Mouse (Mus musculus): ENCODE data around the gene Actr3. TPM values are rescaled to one million over a fixed set of nuclear protein-coding genes. Genes with fewer than 3 reads are reported as not detected.

Actr3 gene
- polyA plus RNA-seq, 1 experiment = not detected

DNA sequence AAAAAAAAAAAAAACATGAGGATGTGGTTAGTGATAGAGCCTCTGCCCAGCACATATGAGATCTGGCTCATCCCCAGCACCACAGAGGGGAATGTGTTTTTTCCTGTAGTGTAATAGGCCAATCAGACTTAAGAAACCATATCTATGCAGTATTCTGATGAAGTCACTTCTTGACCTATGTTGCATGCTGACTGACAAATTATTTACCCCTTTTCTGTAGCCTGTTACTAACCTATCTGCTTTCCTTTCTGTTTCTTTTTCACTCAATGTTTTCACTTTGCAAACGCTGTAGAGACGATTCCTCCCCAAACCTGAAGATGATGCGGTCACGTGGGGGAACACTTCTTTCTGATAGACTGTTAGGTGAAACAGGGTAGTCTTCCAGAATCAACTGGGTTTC, 32.4 kb upstream of the Actr3 start:
- TF ChIP-seq POLR2A (IDR thresholded peaks at IDR 0.05; ENCODE audit: insufficient read depth, low read depth, low read length) (no peak), CTCF (IDR thresholded peaks at IDR 0.05; ENCODE audit: insufficient read depth, low read depth, low read length) (no peak)
- H3K4me3 ChIP-seq (ENCODE audit: insufficient read depth, low read depth, low read length) = no peak overlapping the region
- no peaks in the 10 kb centered on the region for H3K4me1 ChIP-seq (ENCODE audit: control insufficient read depth, insufficient read depth, low read length)
- WGBS = 91% methylated on average over 4 of the region's 4 CpGs
- H3K27ac ChIP-seq (ENCODE audit: insufficient read depth, low read depth, low read length) = no peak overlapping the region

DNA sequence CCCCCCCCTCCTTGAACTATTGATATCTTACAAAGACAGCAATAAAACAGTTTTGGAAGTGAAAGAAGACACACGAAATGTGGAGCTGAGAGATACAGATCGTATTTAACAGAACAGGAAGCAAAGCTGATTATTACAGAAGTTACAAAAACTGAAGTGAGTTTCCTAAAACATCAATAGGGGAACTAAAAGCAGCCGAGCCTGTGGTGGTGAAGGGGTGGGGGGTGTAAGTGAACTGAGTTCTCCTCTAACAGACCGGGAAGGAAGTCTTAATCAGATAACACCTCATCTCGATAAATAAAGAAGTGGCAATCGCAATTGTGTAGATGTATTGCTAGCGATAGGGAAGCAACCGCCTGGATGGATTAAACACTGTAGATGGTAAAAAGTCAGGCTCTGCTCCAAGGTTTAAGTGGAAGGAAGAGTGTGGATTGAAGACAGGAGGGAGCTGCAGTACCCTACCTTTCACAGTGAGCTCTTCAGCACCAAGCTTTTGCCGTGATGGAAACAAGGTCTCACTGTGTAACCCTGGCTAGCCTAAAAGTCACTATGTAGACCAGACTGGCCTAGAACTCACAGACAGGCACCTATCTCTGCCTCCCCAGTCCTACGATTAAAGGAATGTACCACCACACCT, 31.2 kb upstream of the Actr3 start:
- H3K4me3 ChIP-seq (ENCODE audit: insufficient read depth, low read depth, low read length) = no peak overlapping the region
- no peaks in the 10 kb centered on the region for H3K4me1 ChIP-seq (ENCODE audit: control insufficient read depth, insufficient read depth, low read length)
- no peak overlapping the region for H3K27ac ChIP-seq (ENCODE audit: insufficient read depth, low read depth, low read length)
- WGBS = 79% methylated on average over 10 of the region's 10 CpGs
- no peak for TF ChIP-seq POLR2A (IDR thresholded peaks at IDR 0.05; ENCODE audit: insufficient read depth, low read depth, low read length)
- no peak for TF ChIP-seq CTCF (IDR thresholded peaks at IDR 0.05; ENCODE audit: insufficient read depth, low read depth, low read length)

DNA sequence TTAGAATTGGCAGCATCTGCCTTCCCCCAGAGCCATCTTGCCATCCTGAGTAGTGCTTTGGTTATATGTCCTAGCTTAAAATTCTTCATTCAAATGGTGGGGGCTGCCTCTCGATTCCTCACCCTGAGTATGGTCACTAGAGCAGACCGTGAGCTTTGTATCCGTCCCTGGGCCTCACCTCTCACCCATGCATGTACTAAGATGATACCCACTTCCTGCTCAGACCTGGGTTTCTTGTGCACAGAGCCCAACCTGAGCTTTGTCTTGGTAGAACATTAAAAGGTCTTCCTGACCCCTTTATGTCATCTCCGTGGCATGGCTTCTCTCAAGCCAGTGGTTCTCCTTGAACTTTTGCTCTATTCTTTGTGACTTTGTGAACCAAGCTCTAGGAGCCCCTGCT, 28.5 kb upstream of the Actr3 start:
- WGBS = 95% methylated on average over 4 of the region's 4 CpGs

GRCm38 (mm10) chr1:125463349-125463748, 27.8 kb upstream of the Actr3 start:
- TF ChIP-seq POLR2A (IDR thresholded peaks at IDR 0.05; ENCODE audit: insufficient read depth, low read depth, low read length) (no peak), CTCF (IDR thresholded peaks at IDR 0.05; ENCODE audit: insufficient read depth, low read depth, low read length) (no peak)
- 86% methylated on average over 2 of the region's 2 CpGs for WGBS

More for the DNA sequence above, 28.5 kb upstream of the Actr3 start:
- Histone ChIP-seq H3K27ac (ENCODE audit: insufficient read depth, low read depth, low read length) (no peak overlapping the region), H3K4me3 (ENCODE audit: insufficient read depth, low read depth, low read length) (no peak overlapping the region), H3K4me1 (ENCODE audit: control insufficient read depth, insufficient read depth, low read length) (no peaks in the 10 kb centered on the region)
- TF ChIP-seq POLR2A (IDR thresholded peaks at IDR 0.05; ENCODE audit: insufficient read depth, low read depth, low read length) = no peak
- TF ChIP-seq CTCF (IDR thresholded peaks at IDR 0.05; ENCODE audit: insufficient read depth, low read depth, low read length) = no peak

GRCm38 (mm10) chr1:125462917-125463316, 27.4 kb upstream of the Actr3 start:
- 86% methylated on average over 1 of the region's 1 CpGs for WGBS
- TF ChIP-seq CTCF (IDR thresholded peaks at IDR 0.05; ENCODE audit: insufficient read depth, low read depth, low read length) (no peak), POLR2A (IDR thresholded peaks at IDR 0.05; ENCODE audit: insufficient read depth, low read depth, low read length) (no peak)
- no peak overlapping the region for H3K4me3 ChIP-seq (ENCODE audit: insufficient read depth, low read depth, low read length)
- H3K27ac ChIP-seq (ENCODE audit: insufficient read depth, low read depth, low read length) = no peak overlapping the region
- H3K4me1 ChIP-seq (ENCODE audit: control insufficient read depth, insufficient read depth, low read length) = no peaks in the 10 kb centered on the region

More at GRCm38 (mm10) chr1:125463349-125463748, 27.8 kb upstream of the Actr3 start:
- no peaks in the 10 kb centered on the region for H3K4me1 ChIP-seq (ENCODE audit: control insufficient read depth, insufficient read depth, low read length)
- no peak overlapping the region for H3K27ac ChIP-seq (ENCODE audit: insufficient read depth, low read depth, low read length)
- H3K4me3 ChIP-seq (ENCODE audit: insufficient read depth, low read depth, low read length) = no peak overlapping the region

GRCm38 (mm10) chr1:125458531-125458930, 23.0 kb upstream of the Actr3 start:
- WGBS = 66% methylated on average over 5 of the region's 5 CpGs
- TF ChIP-seq POLR2A (IDR thresholded peaks at IDR 0.05; ENCODE audit: insufficient read depth, low read depth, low read length) = no peak
- no peak overlapping the region for H3K27ac ChIP-seq (ENCODE audit: insufficient read depth, low read depth, low read length)
- no peaks in the 10 kb centered on the region for H3K4me1 ChIP-seq (ENCODE audit: control insufficient read depth, insufficient read depth, low read length)
- no peak overlapping the region for H3K4me3 ChIP-seq (ENCODE audit: insufficient read depth, low read depth, low read length)

DNA sequence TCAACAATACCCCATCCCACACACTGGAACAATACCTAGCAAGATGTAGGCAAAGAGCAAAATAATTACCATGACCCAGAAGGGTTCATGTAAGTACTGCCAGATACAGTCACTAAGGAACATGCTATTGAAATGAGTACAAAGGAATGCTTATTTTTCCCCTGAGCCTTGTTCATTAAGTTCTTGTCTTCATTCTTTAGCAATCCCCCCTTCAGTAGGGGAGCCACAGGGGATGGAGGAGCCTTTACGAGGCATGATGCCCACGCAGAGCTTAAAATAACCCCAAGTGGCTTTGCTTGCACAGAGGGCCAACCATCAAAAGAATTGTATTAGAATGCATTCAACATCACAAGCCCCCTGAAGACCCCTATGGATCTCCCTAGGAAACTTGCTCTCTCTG, 19.6 kb upstream of the Actr3 start:
- Histone ChIP-seq H3K4me1 (ENCODE audit: control insufficient read depth, insufficient read depth, low read length) (peaks cover 2% of the 10 kb centered on the region; the same call in 1 of the 2 replicates), H3K4me3 (ENCODE audit: insufficient read depth, low read depth, low read length) (no peak overlapping the region), H3K27ac (ENCODE audit: insufficient read depth, low read depth, low read length) (no peak overlapping the region)
- WGBS = 12% methylated on average over 2 of the region's 2 CpGs
- no peak for TF ChIP-seq POLR2A (IDR thresholded peaks at IDR 0.05; ENCODE audit: insufficient read depth, low read depth, low read length)
- TF ChIP-seq CTCF (IDR thresholded peaks at IDR 0.05; ENCODE audit: insufficient read depth, low read depth, low read length) = no peak

DNA sequence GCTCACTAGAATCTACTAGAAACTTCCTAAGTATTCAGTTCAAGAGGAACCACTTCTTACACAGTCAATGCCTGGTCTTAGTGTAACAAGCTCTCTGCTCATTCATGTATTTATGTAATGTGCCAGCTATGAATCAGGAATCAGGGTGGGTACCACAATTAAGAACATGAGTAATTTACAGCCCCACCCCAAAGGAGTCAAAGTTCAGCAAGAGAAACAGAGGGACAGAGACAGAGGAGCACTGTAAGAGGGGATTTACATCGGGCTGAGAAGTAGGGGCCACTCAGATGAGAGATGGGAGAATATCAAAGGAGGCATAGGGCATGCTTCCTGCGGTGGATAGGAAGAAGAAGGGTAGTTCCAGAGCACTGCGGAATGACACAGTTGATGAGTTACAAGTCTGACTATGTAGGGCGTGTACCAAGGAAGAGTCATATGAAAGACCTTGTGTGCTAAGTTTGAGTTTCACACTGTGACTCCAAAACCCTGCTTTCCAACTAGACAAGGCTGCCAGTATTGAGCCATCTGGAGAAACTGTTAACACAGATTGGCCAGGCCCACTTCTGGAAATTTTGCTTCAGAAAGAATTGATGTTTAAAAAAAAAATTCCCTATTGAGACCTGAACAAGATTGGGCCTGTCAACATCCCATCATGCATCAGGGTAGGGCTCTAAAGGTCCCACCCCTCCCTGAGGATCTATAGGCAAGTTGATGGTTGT, 14.9 kb upstream of the Actr3 start:
- no peak for TF ChIP-seq CTCF (IDR thresholded peaks at IDR 0.05; ENCODE audit: insufficient read depth, low read depth, low read length)
- no peak for TF ChIP-seq POLR2A (IDR thresholded peaks at IDR 0.05; ENCODE audit: insufficient read depth, low read depth, low read length)
- no peak overlapping the region for H3K4me3 ChIP-seq (ENCODE audit: insufficient read depth, low read depth, low read length)
- H3K4me1 ChIP-seq (ENCODE audit: control insufficient read depth, insufficient read depth, low read length) = peaks cover 2% of the 10 kb centered on the region; the same call in 1 of the 2 replicates
- H3K27ac ChIP-seq (ENCODE audit: insufficient read depth, low read depth, low read length) = no peak overlapping the region
- WGBS = 94% methylated on average over 4 of the region's 4 CpGs

GRCm38 (mm10) chr1:125447926-125448325, 12.4 kb upstream of the Actr3 start:
- no peak for TF ChIP-seq POLR2A (IDR thresholded peaks at IDR 0.05; ENCODE audit: insufficient read depth, low read depth, low read length)
- TF ChIP-seq CTCF (IDR thresholded peaks at IDR 0.05; ENCODE audit: insufficient read depth, low read depth, low read length) = no peak
- Histone ChIP-seq H3K4me3 (ENCODE audit: insufficient read depth, low read depth, low read length) (no peak overlapping the region), H3K4me1 (ENCODE audit: control insufficient read depth, insufficient read depth, low read length) (peaks cover 2% of the 10 kb centered on the region; the same call in 1 of the 2 replicates), H3K27ac (ENCODE audit: insufficient read depth, low read depth, low read length) (no peak overlapping the region)
